Mouse (Mus musculus) adrenal gland, postnatal 25 days (tissue): Measurements from ENCODE around the gene Paqr7. TPM values are rescaled to one million over a fixed set of nuclear protein-coding genes. Genes with fewer than 3 reads are reported as not detected.

Source experiments
- DNase-seq: peaks from one replicate; pipeline ENCODE4 v3.0.0; 2021; ENCODE audit warnings: mixed read lengths
- microRNA-seq, 2 experiments: library from miRNA; unstranded; fragments of <30 nt; microRNA quantifications; one replicate each; pipeline ENCODE4 v1.2.0; 2021
- total RNA-seq: library from RNA; stranded (reverse); gene quantifications from 2 replicates; pipeline ENCODE4 v1.2.3, GENCODE M21; 2021

Paqr7 gene
- total RNA-seq, 1 experiment from 2014 or later, result 63.1 TPM

DNA sequence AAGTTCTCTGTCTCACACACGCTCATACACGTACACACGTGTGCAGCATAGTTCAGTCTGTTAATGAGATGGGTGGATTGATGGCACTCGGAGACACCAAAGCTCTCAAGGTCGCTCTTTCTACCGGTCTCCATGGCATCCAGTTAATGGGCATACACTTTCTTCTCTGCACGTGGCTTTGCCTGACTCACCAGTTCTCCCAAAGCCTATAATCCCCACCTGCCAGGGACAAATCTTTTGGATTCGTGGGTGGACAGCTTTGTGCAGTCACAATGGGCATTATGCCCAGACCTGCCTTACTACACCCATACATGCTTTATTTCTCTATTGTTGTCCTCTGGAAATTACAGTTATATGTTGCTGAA lies 39.3 kb downstream of the Paqr7 start:
- DNase-seq, result peak; percentile 34

DNA sequence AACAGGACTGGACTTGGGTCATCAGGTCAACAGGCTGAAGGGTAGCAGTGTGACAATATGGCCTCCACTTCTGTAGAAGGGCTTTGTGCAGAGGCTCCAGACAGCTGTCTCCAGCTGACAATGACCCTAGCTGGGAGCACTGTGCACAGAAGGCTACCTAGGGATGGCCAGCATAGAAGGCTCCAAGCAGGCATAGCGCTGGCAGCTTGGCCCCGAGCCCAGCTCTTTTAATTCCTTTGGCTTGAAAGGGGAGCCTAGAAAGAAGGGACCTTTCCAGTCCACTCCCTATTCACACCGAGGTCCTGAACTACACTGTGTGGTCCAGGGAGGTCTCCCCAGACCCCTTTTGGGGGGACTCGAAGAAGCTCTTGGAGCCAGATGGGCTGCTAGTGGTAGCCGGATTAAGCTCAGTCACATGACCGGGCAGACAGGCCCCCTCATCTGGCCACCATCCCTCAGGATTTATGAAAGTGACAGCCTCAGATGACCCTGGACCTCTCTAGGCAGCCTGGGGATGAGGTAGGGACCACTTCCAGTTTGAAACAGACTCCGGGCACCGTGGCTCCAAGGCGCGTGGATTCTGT lies 42.6 kb downstream of the Paqr7 start:
- DNase-seq, result no peak

DNA sequence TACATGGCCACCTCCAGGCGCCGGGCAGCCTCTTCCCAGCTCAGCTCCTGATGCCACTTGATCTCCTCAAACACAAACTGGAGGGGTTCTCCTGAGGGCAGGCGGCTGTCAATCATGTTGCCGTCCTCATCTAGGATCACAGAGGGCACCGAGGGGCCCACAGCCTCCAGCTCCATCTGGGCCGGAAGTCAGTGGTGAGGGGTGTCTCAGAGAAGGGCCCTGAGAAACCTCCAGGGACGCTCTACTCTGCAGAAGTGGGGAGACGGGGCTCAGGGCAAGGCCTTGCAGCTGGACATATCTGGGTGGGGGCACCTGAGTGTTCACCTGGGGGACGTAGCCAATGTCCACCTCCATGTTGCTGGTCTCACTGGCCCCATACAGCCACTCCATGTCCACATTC lies 46.2 kb downstream of the Paqr7 start:
- no peak for DNase-seq

DNA sequence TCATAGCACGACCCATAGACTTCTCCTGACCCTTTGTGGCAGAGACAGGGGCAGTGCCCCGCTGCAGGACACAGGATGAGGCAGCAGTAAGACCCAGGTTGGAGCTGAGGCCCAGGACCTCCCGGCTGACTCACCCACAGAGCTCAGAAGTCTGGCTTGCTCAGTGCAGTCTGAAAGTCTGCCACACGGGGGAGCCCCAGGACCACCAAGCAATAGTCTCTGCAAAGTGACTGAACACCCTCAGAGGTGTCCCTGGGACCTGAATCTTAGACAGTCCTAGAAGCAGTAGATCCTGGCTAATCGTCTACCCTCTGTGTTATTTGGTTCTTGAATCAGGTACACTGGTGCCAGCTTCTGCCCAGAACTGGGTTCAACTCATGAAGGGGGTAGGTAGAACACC lies 46.8 kb downstream of the Paqr7 start:
- peak; percentile 95 for DNase-seq

DNA sequence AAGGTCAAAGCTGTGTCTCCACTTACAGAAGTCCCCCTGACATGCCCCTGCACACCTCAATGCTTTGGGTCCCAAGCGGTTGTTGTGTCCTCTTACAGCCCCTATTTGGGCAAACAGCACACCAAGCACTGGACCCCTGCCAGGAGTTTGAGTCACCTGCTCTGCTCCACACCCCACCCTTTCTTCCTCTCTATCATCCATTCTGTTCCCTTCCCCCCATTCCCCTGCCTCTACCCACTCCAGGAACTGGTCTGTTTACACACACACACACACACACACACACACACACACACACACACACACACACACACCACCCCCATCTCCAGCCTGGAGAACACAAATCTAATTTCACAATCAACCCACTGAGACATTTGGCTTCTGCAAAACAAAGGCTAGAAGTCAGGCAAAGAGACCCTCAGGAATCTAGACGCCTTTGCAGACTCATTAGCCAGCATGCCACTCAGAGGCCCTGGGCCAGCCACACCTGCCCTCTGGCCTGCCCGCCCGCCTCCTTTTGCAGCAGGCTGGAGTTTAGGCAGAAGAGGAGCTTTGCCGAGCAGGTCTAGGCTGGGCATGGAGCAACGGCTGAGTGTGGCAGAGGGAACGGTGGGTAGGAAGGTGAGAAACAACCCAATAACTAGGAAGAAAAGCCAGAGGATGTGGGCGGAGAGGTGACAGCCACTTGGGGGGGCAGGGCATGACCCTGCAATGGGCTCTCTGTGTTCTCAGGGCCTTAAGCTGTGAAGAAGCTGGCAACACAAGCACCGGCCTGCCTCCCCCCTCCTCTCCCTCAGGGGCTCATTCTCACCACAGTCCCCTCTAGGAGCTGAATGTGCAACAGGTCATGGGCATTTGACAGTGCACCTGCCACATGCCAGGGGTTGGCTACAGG lies 50.6 kb downstream of the Paqr7 start:
- DNase-seq, result peak; percentile 59

DNA sequence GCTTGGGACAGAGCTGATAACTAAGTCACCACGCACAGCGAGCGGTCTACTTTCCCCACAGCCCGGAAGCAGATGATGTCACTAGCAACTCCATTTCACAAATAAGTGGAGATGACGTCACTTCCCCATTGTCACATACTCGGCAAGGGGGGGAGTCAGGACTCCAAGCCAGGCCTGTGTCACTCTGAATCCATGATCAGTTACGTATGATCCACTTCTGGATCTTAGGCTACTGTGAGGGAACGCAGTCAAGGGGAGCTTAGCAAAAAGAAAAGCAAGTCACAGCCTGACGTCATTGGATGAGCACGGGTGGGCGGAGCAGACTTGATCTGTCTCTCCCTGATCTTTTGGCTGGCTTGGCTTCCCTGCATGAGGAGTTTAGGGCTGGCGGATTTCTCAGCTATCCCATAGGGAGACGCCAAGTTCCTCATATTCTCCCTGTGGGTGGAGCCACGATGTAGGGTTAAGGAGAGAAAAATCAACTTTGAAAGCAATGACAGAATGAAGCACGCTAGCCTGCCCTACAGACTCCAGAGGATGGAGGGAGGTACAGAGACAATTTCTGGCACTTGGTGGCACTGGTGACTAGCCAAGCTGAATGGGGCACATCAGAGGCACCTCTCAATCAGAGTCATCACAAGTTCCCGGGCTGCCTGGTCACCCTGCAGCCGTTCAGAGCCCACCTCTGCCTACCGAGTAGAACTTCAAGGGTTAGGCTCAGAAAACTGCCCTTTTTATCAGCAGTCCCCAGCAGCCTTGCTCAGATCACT lies 51.9 kb downstream of the Paqr7 start:
- DNase-seq, result no peak

DNA sequence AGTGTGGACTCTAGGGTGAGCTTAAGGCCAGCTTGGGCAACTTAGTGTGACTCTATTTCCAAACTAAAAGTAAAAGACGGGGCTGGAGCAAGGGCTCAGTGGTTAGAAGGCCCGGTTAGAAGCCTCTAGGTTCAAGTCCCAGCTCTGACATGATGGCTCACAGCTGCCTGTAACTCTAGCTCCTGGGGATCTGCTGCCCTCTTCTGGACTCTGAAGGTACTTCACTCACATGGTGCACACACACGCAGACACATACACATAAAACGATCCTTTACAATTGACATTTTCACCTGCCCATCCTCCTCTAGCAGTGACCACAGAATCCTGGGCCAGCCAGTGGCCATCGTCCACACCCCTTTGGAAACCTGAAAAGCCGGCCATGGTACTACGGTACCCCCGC lies 53.4 kb downstream of the Paqr7 start:
- no peak for DNase-seq

DNA sequence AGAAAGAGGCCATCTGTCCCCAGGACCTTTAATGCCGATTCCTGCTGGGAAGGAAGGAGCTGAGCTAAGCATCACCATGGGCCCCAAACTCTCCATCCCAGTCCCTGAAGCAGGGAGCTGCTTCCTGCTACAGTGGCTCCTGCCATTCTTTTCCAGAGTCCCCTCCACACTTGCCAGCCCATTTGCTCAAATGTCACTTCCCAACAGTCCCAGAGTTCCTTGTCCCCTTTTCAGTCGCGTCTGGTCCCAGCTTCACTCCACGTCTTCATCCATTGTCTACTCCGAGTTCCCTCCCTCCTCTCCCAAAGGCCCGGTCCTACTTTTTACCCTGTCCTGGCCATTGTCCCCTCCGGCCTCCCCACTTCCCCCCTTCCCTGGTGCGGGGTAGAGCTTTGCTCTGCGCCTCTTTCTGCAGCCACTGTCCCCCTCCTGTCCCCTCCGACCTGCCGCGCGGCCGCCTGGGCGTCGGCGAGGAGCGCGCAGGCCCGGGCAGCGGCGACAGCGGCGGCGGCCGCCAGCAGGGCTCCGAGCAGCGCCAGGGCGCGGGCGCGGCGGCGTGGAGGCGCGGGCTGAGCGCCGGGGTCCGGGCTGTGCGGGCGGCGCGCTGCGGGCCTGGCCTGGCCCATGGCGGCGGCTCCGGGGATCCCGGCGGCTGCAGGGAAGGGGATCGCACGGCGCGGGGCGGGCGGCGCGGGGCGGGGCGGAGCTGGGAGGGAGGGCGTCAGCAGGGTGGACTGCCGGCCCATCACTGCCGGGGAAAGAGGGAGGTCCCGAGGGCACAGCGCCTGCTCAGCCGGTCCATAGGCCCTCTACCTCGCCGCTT lies 55.2 kb downstream of the Paqr7 start, which contains the start of gene Selenon:
Selenon (minus strand) TSS at position 673 of the 823 bp plus-strand sequence.
- peak; percentile 85 for DNase-seq

DNA sequence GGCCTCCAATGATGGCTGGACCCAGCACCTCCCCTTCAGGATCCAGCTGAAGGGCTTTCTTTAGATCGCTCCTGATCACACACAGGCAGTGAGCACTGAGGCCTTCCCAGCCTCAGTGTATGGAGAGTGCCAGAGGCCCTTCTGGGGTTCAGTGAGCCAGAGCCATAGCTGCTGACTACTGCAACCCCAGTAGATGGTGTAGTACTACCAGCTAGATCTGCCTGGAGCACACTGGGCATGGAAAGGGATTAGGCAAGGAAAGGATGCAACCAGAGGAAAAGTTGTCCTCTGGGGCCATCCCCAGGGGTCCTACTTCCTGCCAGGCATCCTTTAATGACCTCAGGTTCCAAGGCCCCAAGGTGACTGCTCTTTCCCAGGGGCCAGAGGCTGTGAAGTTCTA lies 57.1 kb downstream of the Paqr7 start:
- DNase-seq, result no peak

DNA sequence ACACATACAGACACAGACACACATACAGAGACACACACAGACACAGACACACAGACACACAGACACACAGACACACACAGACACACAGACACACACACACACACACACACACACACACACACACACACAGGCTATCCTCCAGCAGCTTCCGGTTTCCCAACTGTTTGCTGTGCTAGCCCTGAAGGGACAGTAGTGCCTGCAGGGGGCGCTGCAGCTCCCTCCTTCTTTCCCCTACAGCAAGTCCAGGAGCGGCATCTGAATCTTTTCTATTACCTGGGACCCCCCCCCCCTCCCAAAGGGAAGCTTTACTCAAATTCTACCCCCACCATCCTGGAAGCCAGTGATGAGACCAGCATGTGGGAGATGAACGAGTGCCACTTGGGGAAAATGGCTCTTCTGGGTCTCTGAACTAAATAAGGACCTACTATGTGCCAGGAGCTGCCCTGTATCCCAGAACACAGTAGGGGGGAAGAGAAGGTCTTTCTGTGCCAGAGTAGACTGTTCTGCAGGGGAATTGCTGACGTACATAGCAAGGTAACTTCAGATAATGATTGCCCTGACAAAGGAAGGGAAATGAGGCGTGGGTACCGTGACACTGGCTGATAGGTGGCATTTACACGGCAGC lies 59.6 kb downstream of the Paqr7 start:
- DNase-seq, result peak; percentile 61

DNA sequence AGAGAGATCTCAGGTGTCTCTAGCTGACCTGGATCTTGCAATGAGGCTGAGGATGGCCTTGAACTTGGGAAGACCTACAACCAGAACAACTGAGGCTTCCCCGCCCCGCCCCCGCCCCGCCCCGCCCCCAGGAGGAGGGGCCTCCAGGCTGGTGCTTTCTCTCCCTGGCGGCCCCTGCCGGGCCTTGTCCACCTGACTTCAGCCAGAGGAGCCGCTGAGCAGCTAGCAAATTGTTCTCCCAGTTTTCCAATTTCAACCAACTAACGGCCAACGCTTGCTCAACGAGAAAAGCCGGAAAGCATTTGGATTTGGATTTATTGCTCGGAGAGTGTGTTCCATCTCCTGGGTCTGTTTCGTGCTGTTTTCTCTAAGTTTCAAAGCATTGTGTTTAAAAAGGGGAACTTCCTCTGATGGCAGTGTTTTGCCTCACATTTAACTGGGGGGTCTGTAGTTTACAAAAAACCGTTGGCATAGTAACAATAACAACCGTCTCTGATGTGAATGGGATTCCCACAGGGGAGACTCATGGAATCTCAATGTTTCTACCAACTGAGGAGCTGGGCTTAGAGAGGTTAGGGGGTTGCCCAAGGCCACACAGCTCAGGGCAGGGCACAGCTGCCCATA lies 61.2 kb downstream of the Paqr7 start:
- DNase-seq, result no peak

DNA sequence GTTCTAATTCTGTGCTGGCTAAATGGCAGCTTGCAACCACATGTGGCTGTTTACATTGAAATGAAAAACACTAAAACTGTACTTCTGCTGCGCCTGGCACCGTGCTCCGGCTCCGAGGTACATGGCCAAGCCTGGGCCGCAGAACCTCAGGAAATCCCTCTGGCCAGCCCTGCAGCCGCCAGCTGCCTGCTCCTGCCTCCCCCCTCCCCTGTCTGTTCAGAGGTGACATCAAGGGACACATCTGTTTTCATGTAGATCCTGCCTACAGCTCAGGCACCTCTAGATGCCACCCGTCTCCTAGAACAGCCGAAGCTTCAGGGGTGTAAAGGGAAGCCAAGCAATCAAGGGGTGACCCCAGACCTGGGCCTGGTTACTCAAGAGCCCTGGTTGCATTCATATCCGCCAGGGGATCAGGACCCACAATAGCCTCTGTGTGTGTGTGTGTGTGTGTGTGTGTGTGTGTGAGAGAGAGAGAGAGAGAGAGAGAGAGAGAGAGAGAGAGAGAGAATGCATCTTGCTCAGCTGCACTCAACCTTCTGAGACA lies 62.1 kb downstream of the Paqr7 start:
- DNase-seq, result no peak

DNA sequence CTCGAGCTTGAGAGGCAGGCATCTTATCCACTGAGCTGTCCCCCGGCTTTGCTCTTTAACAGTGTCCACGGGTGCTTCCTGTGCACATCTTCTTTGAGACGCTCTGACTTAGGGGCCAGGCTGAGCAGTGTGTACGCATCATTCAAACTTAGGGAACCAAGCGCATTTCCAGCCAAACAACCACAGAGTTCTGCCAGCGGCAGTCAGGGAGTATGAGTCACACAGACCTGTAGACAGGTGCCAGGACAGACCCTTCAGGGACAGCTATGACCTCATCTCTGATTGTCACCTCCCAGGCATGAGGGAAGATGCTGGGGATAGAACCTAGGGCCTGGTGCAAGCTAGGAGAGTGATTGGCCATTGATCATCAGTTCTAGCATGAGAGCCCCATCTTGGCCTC lies 62.7 kb downstream of the Paqr7 start:
- no peak for DNase-seq

Small RNAs within 50 kb of the gene (microRNA-seq; reads per million reads assigned to microRNA genes)
- gene Gm23634, result 4.3 to 6.9 reads per million in 2 experiments

Other genes starting within 250 kb of the Paqr7 start
- not detected in 2 replicates for gene Gm30191, start 249.8 kb upstream of the Paqr7 start, total RNA-seq
- gene Grrp1, start 242.6 kb upstream of the Paqr7 start, total RNA-seq, result 6.2 and 8.3 TPM in 2 replicates
- 19.7 and 20.2 TPM in 2 replicates for gene Pdik1l, start 208.8 kb upstream of the Paqr7 start, total RNA-seq
- not detected in 2 replicates for gene Trim63, start 181.6 kb upstream of the Paqr7 start, total RNA-seq
- 21.1 and 21.5 TPM in 2 replicates for gene Slc30a2, start 153.5 kb upstream of the Paqr7 start, total RNA-seq
- 1.7 and 2.1 TPM in 2 replicates for gene Extl1, start 112.8 kb upstream of the Paqr7 start, total RNA-seq
- gene Pafah2, start 100.4 kb upstream of the Paqr7 start, total RNA-seq, result 7.9 and 9.1 TPM in 2 replicates
- 75.6 and 87.4 TPM in 2 replicates for gene Stmn1, start 28.4 kb upstream of the Paqr7 start, total RNA-seq
- 3.4 and 4.4 TPM in 2 replicates for gene Aunip, start 14.3 kb downstream of the Paqr7 start, total RNA-seq
- 118 and 130 TPM in 2 replicates for gene Mtfr1l, start 38.7 kb downstream of the Paqr7 start, total RNA-seq
- gene Selenon, start 55.5 kb downstream of the Paqr7 start, total RNA-seq, result 30.5 and 35.2 TPM in 2 replicates
- 16.7 and 22.0 TPM in 2 replicates for gene Man1c1, start 207.6 kb downstream of the Paqr7 start, total RNA-seq